Mouse (Mus musculus) frontal cortex, adult (tissue): ENCODE measurements around the gene Mdm1.
"Not testable (repeated sequence)": the region's sequence is repeated elsewhere in the genome, so short reads cannot be mapped to it uniquely, and the experiment has no call there.

Source experiments
- ATAC-seq: cut with Nextera tagmentation; 2 replicates; pipeline ENCODE4 v1.9.2; 2017; ENCODE audit warnings: mild to moderate bottlenecking, moderate library complexity, mixed read lengths; ENCODE audit not compliant: low TSS enrichment

The Mdm1 gene

DNA sequence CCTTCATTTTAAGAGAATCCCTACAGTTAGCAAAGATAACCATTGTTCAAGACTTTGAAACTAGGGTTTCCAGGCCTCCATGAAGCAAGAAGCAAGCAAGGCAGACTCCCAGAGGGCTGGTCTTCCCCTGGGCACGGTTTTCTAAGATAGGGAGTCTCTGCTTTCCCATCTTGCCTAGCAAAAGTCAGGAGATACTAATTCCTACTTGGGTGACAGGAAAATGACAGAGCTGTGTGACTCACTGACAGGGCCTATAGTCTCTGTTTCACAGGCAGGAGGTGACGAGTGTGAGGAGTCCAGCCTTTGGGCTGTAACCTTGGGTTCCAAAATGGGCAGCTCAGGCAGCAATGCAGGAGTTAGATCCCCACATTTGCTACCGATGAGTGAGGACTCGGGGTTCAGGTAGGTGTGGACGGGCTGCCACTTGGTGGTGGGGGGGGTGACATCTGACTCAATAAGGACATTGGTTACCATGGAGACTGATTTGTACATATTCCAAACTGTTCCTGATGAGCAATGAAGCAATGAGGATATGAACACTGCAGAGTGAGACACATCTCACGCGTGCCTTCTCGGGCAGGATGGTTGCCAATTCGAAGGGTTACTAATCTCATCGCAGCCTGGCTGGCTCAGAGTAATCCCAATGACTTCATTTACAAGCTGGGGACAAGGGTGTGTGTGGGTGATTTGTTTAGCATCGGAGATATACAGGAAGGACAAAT, 19.0 kb upstream of the Mdm1 start:
- ATAC-seq = peak; percentile 41; the same call in 1 of the 2 replicates

- ATAC-seq = no peak
These were observed 16.4 kb upstream of the Mdm1 start for GRCm38 (mm10) chr10:118125236-118125635.

DNA sequence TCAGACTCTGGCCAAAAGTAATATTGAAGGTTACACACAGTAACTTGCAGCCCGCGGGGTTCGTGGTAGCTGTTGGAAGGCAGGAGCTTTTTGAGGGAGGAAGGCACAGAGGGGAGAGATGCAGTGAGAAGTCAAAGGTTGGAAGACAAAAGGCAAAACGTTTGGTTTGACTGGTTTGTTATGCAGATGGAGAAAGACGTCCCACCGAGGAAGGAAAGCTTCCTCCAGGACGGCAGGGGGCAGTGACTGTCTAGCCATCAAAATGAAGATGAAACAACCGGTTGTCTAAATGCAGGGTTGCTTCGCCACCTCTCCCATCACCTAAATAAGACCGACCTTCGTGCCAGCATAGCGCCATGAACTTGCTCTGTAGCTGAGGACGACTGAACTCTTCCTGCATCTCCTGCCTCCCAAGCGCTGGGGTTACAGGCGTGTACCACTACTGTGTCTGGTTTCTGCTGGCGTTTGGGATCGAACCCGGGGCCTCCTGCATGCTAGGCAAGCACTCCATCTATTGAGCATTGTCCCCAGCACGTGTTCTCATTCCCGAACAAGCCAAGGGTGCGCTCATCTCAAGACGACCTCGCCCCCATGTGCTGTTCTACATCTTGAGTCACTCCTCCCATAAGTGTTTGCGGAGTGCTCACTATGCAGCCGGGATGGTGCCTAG, 15.7 kb upstream of the Mdm1 start:
- no peak for ATAC-seq

DNA sequence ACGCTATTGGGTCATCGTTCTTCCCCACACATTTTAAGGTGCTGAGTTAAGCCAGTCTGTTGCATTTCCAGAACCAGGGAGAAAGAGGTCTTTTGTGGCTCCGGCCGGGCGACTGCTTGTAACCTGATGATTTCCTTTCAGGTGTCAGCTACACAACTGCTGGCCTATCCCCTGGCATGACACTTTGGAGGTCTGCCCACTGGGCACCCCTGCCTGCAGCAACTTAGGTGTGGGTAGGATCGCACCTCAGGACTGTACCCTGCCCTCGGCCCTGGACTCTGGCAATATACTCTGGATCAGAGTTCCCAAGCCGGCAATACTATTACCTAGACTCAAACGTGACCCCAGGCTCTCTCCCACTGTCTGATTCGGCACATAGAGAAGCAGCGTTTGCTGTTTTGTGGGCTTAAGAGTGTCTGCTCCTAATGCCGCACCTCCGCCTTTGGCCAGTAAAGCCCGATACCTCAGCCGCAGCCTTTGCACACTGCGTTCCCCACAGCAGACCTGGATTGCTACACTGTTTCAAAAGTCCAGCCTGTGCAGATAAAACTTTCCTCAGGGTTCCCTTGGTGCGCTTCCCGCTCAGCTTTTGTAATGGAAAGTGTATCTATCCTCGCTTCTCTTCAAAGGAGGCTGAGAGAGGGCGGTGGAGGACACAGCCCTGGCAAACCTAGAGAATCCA, 12.5 kb upstream of the Mdm1 start:
- ATAC-seq = no peak

DNA sequence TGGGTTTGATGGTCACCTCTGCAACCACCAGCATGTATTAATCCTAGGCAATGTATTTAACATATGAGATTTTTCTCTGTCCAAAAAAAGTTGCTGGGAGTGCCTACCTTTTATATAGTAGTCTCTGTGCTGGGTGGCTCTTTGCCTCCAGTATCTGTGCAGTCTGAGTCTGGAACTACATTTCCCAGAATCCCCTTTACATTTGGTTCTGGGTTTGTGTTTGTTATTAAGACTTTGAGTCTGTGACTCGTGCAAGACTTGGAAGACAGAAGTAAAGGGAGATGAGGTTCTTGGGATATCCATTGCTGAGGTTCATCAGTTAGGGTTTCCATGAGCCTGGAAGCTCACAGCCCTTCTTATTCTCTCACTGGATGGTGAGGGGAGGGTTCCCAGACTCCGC, 11.6 kb upstream of the Mdm1 start:
- ATAC-seq = no peak

GRCm38 (mm10) chr10:118132993-118133392, 8.6 kb upstream of the Mdm1 start:
- peak; percentile 88 for ATAC-seq

DNA sequence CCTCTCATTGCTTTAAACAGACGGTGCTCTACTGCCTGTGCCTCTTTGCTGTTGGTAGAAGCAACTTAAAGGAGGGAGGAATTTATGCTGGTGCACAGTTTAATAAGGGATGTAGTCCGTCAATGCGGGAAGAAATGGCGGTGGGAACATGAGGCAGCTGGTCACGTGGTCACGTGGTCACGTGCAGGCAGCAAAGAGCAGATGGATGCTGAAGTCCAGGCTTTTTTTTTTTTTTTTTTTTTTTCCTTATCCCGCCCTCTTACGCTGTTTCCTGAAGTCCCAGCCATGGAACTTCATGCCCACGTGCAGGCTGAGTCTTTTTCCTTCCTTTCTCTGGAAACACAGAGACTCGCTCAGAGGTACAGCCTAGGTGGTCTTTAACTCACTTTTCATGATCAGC, 3.1 kb upstream of the Mdm1 start:
- no peak for ATAC-seq

GRCm38 (mm10) chr10:118139837-118140570, 1.6 kb upstream of the Mdm1 start:
- ATAC-seq = no peak

- ATAC-seq = peak; percentile 45
These were observed 532 bp downstream of the Mdm1 start for GRCm38 (mm10) chr10:118141884-118142801.

GRCm38 (mm10) chr10:118149381-118149780, 7.8 kb downstream of the Mdm1 start:
- no peak for ATAC-seq

DNA sequence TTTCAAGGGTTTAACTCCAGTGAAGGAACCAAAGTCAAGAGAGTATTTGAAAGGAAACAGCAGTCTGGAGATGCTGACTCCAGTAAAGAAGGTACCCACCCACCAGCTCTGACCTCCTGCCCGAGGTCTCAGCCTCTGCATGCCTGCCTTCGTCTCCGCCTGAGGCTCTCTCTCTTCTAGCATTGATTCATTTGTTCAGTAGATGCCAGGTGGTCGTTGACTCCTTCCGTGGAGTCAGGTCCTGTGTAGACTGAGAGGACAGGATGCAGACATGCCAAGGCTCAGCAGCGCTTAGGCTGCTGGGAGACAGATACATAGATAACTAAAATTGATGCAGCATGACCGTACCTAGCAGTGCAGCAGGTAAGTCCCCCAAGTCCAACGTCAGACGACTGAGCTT, 9.3 kb downstream of the Mdm1 start:
- ATAC-seq = no peak

- ATAC-seq = peak; percentile 44; the same call in 1 of the 2 replicates
These were observed 14.3 kb downstream of the Mdm1 start for GRCm38 (mm10) chr10:118155932-118156331.

DNA sequence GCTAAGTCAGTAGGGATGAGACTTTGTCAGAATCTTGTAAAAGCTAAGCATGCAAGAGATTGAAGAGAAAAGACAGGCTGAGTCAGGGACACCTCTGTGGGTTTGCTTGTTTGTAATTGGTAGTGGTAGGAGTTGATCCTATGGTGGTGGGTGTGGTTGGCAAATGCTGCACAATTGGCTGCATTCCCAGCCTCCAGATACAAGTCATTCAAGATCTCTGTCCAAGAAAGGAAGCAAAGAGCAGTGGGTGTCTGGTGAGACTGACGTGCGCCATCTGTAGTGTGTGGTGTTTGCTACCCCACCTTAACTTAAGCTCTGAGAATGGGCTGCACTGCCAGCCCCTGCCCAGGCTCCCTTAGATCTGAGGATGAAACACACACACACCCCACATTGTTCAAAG, 19.5 kb downstream of the Mdm1 start:
- peak; percentile 97 for ATAC-seq

DNA sequence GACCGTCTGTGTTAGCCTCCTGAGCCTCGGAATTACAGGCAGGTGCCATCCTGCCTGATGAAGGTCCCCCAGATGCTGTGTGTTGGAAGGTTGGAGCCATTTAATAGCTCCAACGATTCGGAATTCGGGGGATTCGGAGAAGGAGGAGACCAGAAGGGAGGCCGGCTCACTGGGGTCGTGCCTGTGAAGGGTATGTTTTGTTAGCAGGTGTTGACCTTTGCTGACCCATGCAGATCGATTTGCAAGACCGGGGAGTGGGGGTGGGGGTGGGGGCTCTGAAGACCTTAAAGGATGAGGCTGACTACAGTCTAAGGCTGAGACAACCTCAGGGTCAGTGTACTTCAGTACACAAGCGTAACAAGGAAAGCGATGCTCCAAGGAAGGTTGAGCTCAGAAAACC, 27.6 kb downstream of the Mdm1 start:
- ATAC-seq = no peak

GRCm38 (mm10) chr10:118172416-118172815, 30.8 kb downstream of the Mdm1 start:
- peak; percentile 64 for ATAC-seq

DNA sequence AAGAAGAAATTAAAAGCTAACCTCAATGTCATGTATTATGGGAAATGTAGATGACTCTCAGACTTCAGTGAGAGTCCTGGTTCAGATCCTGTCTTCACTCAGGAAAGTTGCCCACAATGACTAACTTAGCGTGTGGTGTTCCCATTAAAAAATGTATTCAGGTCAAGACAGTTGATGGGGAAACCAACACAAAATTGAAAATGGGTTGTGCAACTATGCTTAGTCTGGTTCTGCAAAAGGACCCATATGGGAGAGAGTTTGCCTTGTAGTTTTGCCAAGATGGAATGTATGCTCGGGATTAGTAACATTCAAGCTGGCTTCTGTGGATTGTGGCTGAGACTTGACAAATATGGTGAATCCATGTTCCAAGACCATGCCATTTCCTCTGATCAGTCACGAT, 31.3 kb downstream of the Mdm1 start:
- peak; percentile 66 for ATAC-seq

DNA sequence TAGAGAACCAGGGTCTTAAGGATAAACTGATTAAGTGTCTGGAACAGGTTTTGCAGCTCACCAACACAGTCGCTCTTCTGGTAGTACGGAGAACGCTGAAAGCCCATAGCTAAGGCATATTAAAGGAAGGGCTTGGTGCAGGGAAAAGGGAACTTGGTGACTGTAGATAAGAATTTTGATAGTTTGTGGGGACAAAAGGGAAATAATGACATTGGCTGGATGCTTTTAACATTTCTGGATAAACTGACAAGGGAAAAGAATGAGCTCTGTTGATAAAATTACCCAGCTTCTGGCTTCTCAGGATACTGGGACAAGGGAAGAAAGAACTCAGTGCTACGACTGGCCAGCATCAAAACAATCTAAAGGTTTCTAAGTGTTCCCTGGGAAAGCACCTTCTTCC, 33.9 kb downstream of the Mdm1 start:
- not testable (repeated sequence) for ATAC-seq

GRCm38 (mm10) chr10:118178735-118179151, 37.1 kb downstream of the Mdm1 start:
- ATAC-seq = no peak

- ATAC-seq = no peak
These were observed 37.7 kb downstream of the Mdm1 start for GRCm38 (mm10) chr10:118179265-118179664.

DNA sequence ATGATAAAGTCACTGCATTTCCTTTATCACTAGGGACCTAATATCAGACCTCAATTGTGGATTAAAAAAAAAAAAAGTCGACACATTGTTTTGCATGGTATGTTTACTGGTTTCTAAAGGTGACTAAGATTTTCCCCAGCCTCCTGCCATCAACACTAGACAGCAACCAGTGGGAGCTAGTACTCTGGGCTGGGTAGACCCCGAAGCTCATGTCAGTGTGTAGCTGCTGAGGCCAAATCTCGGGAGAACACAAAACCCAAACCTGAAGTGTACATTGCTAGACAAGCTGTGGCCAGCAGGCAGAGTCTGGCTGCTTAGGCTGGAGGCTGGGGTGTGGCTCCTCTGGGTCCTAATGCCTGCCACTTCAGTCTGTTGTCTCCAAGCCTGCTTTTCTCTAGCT, 53.5 kb downstream of the Mdm1 start:
- not testable (repeated sequence) for ATAC-seq

- ATAC-seq = no peak
These were observed 63.0 kb downstream of the Mdm1 start, which contains the start of gene Il22 for GRCm38 (mm10) chr10:118204642-118205041. Gene Il22, plus strand, starts transcription at chr10:118204942.
